Mouse (Mus musculus) gastrocnemius, postnatal 25 days (tissue): Measurements from ENCODE around the gene 1700025B11Rik. TPM values are rescaled to one million over a fixed set of nuclear protein-coding genes. Genes with fewer than 3 reads are reported as not detected.
"Not testable (repeated sequence)": the region's sequence is repeated elsewhere in the genome, so short reads cannot be mapped to it uniquely, and the experiment has no call there.

Source experiments
- DNase-seq: peaks from one replicate; pipeline ENCODE4 v3.0.0; 2022
- long read RNA-seq, 2 experiments: library from polyadenylated mRNA; stranded (forward); transcript quantifications; one replicate each; pipeline ENCODE4 v2.0.0; 2021
- total RNA-seq, 2 experiments: library from RNA; stranded (reverse); gene quantifications; 1 replicate in 1 of 2; 2 replicates in 1 of 2; pipeline ENCODE4 v1.2.3; 2021

Gene 1700025B11Rik
- not detected for total RNA-seq
- long read RNA-seq, experiment 1 = 0 reads
- long read RNA-seq, experiment 2 = 0 reads

DNA sequence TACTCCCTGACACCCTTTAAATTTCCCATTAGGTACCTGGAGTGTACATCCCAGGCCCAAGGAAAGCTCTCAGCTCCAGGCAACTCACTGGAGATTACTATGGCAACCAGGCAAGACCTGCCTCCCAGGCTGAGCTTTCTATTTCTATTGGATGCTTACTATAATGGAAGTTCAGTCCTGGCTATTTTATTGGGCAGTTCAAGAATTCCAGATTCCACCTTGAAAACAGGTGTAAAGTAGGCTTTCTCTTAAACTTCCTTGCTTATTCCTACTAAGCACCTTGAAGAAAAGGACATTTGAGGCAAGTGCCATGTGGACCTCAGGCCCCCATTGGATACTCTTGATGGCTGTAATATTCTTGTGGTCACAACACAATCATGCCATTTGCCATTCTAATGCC, at the start of gene 1700025B11Rik:
Gene 1700025B11Rik, minus strand, starts transcription at position 101 of the 400 bp plus-strand sequence.
- no peak for DNase-seq

DNA sequence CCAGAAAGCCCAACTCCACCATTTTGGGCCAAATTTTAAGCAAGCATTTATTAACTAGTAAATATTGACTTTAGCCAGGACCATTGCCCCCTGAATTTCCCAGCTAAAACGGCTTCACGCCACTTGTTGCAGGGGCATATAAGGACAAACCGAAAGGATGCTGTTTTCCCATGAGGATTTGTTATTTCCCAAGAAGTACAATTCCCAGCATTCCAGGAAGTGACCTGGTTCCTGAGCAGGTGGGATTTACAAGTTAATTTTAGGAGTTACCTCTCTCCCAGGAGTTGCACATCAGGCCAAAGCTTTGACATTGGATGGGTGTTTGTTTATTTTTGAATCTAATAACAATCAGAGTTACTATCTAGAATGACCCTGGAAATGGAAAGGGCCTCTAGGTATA, 44.4 kb upstream of the 1700025B11Rik start:
- DNase-seq = no peak

DNA sequence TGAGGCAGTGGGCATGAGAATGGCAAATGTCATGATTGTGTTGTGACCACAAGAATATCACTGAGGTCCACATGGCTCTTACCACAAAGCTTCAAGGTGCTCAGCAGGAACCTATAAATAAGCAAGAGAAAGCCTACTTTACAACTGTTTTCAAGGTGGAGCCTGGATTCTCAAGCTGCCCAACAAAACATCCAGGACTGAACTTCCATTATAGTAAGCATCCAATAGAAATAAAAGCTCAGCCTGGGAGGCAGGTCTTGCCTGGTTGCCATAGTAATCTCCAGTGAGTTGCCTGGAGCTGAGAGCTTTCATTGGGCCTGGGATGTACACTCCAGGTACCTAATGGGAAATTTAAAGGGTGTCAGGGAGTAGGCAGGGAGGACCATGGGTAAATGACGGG, 37.3 kb upstream of the 1700025B11Rik start, which contains the start of gene Gm36245:
Gene Gm36245, plus strand, starts transcription at position 301 of the 400 bp plus-strand sequence.
- DNase-seq = no peak

DNA sequence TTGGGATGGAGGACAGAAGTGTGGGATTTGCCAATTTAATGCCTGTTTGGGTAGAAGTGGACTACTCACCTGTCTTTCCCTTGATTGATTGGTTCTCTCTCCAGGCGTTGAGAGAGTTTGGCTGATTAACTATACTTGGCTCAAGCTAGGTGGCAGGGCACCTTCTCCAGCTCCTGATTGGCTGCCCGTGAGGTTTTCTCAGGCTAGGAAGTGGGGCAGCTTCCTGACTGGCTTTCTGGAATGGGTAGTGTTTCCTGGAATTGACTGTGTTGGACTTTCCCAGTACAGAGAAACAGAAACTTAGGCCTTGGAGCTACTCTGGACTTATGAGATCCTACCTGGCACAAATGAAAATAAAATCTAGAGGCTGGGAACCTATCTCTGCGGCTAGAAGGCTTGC, 36.7 kb upstream of the 1700025B11Rik start:
- DNase-seq = no peak

DNA sequence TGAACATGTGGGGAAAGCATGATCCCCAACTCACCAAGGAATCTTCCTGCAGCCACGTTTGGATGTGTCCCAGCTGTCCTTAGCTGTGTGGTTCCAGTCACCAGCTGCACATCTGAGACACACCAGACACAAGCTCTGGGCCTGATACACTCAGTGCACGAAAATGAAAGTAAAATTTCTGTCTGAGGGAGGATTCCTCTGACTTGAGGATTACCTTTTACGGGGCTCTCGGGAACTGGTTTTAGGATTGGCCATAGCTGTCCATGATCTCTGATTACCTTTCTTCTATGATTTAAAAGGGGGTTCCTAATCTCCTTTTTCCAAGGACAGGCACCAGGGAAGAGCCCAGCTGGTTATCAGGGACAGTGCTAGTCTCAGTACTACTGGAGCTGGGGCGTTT, 34.3 kb upstream of the 1700025B11Rik start, which contains the start of gene Apol10b:
Gene Apol10b, minus strand, starts transcription at position 165 of the 400 bp plus-strand sequence.
- no peak for DNase-seq

DNA sequence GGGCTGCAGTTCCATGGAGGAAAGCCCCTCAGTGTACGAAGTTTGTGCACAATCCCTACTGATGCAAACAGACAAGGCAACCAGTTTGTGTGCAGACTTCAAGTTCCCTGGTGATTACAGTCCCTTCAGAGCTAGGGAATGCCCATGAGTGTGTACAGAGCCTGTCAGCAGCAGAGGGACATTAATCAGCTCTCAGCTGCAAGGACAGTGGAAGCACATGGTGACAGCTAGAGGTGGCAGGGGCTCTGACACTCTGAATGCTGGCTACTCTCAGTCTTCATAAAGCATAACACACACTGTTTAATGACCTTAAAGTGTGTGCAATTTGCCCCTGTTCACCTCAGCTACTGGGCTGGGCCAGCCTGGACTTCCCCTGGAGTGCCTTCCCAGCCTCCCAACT, 31.9 kb upstream of the 1700025B11Rik start:
- no peak for DNase-seq

DNA sequence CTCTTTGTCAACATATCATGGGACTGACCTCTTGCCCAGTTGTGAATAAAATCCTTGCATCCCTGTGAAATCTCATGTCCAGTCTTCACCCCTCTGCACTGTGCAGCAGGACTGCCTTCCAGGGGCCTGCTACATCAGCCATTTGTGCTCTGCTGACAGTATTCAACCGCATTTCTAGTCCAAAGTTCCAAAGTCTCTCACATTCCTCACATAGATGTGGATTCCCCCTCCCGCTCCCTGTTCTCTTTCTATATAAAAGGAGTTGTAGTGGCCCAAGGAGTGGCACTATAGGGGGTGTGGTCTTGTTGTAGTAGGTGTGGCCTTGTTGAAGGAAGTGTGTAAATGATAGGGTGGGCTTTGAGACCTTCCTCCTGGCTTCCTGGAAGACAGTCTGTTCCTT, 29.2 kb upstream of the 1700025B11Rik start:
- no peak for DNase-seq

DNA sequence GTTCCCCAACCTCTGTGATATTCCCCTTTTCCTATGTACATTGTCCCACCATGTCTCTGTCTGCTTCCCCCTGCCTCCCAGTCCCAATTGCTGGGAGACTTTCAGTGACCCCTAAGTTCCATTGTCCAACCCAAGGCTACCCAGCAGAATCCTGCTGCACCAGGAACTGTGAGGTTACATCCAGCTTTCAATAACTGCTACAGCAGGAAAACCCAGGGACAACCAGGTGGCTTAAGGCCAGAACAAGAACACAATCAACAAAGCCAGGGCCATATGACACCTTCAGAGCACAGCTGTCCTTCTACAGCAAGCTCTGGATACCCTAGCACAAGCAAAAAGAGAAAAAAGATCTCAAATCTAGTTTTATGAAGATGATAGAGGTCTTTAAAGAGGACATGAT, 27.3 kb upstream of the 1700025B11Rik start:
- no peak for DNase-seq

DNA sequence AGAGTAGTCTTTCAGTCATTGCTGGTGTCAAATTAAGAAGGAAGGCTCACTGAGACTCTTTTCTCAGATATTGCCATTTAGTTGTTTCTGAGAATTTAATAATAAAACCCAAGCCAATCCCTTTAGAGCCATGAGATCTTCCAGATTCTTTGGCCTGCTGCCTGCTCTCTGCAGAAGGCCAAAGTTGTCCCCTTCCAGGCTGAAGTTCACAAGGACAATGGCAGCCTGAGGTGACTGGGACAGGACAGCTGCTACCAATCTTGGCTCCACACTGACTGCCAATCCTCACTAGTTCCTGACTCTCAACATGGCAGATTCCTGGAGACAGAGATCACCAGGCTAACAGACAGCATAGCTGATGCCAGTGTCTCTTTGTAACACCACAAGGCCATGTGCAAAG, 25.3 kb upstream of the 1700025B11Rik start:
- DNase-seq = no peak

DNA sequence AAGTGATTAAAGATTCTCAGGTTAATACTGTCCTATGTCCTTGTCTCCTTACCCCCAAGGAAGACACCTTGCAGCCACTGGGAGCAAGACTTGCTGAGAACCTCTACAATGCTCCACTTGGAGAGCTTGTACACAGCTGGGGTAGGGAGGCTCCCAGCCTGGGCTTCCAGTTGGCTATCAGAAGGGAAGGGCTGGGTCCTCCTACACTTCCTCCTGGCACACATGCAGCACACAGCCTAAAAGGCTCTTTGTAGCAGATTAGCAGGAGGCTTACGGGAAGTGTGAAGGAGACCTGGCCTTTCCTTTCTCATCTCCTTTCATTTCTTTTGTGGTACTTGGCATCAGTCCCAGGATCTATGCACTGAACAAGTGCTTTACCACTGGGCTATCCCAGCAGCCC, 20.0 kb upstream of the 1700025B11Rik start:
- DNase-seq = peak; percentile 54

DNA sequence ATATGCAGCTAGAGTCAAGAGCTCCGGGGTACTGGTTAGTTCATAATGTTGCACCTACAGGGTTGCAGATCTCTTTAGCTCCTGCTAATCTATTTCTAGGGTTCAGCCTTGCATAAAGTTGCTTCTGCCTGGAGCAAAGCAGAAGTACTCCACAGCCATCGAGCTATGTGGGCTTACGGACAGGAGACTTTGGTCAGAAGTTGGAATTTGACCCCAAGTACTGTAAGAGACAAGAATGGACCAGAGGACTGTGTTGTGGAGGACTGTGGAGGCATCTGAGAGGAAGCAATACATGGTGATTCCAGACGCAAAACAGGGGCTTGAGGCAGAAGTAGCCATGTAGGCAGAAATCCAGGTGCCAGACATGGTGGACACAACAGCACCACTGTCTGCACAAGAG, 17.6 kb upstream of the 1700025B11Rik start:
- DNase-seq = no peak

DNA sequence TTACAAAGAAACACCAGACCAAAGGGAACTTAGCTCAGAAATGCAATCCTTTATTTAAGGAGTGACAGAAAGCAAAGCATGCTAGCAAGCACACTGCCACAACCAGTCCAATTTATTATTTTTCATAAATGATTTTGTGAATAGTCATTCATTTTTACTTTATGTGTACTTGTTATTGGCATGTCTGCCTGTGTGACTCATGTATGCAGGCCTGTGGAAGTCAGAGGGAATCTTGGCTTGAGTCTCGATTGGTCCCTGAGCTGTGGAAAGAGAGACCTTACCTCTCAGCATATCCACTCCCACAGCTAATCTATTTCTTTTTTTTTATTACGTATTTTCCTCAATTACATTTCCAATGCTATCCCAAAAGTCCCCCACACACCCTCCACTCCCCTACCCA, 17.1 kb upstream of the 1700025B11Rik start:
- DNase-seq = no peak

DNA sequence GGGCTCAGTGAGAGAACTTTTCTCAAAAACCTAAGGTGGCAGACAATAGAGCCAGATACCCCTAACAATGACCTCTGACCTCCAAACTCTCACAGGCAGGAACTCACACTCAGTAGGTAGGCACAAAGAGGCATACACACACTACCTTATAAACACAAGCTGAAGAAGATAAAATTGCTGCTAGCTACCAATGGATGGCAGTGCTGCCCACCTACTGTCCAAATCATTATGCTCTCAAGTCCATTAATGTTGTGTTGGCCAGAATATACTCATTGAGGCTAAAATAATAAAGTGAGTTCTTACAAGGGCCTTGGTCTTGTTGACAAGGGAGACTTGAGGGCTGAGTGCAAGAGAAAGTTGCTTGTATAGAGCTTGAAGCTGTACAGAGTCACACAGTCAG, 1.5 kb upstream of the 1700025B11Rik start:
- no peak for DNase-seq

DNA sequence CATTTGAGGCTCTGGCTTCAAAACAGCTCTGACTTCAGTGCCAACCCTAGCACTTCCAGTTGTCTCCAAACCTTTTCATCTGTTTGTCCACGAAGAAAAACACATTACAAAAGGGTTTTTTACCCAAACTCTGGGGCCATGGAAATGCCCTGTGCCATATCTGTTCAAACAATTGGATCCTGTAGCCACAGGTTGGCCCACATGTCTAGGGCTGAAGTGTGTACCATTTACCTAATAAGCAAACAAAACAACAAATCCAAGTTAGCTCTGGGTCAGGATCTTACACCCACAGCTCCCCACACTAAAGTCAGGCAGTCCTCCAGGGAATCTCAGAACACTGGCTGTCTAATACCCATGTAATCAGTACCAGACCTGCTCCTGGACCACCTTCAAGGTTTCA, 22.5 kb downstream of the 1700025B11Rik start:
- not testable (repeated sequence) for DNase-seq

DNA sequence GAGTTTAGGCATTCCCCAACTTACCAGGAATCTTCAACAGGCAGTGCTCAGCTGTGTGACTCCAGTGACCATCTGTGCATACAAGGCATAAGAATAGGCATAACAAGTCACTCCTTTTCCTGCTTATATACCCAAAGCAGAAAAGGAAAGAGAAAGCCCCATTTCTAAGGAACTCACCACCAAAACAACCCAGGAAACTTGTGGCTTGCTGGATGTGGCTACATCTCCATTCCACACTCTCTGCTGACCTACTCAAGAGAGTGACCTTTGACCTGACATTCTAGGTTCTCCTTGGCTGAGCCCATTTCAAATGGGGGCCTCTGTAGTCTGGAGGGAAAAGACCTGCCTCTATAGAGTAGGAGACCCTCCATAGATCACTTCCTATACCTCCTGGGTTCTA, 28.5 kb downstream of the 1700025B11Rik start, which contains the start of gene Apol7c:
Gene Apol7c, minus strand, starts transcription at position 101 of the 400 bp plus-strand sequence.
- DNase-seq = no peak

DNA sequence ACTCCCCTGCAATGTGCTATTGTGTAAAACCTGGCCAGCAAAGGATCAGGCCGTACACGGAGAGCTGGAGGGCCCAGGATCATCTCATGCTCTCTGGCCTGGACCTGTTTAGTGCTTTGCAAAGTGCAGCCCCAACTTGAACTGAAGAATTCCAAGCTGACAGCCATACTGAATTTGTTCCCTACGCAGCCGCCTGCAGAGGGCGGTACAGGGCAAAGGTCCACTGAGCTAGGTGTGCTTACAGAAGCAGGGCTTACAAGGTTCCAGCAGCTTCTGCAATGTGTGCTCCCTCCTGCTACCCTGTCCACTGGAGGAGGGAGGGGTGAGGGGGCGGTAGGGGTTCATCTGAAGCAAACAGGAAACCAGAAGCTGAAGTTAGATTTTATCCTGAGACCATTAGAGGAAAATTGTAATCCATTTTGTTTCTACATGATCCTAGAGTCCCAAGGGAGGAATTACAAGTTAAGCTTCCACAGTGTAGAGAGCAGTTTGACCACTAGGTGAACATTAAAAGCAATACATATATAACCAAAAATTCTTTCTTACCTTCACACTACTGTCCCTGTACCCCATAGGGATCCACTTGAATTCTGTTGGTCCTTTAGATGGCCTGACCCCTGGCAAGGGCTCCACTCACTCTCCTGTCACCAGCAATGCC, 38.4 kb downstream of the 1700025B11Rik start:
- peak; percentile 40 for DNase-seq

DNA sequence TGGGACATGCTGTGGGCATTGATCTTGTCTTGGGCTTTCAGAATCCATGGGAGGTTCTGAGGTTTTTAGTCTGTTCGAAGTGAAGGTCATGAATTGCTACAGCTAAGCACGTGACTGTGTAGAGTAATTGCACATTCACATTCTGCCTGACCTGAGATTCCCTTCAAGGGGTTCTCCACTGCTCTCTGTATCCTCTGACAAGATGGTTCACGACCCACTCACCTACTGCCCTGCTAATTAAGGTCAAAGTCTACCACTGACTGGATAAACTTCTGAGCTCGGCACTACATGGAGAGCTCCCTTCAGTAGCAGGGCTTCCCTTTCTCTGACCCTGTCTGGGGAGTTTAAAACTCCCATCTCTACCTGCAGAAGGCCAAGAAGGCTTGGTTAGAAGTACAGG, 41.1 kb downstream of the 1700025B11Rik start:
- not testable (repeated sequence) for DNase-seq

Other genes starting within 250 kb of the 1700025B11Rik start
- gene Apol7a, start 162.8 kb downstream of the 1700025B11Rik start, total RNA-seq = under 1 TPM; 0.31 to 0.46 TPM
- gene Apol9a, start 150.8 kb downstream of the 1700025B11Rik start, total RNA-seq = not detected
- 1 to 10 TPM; 2.2 to 2.5 TPM for gene Apol7b, start 114.4 kb downstream of the 1700025B11Rik start, total RNA-seq
- gene Apol10a, start 84.8 kb downstream of the 1700025B11Rik start, total RNA-seq = not detected
- not detected for gene Apol11a, start 53.6 kb downstream of the 1700025B11Rik start, total RNA-seq
- gene Apol7c, start 28.6 kb downstream of the 1700025B11Rik start, total RNA-seq = not detected
- gene Apol10b, start 34.2 kb upstream of the 1700025B11Rik start, total RNA-seq = under 1 TPM; 0.43 to 0.64 TPM
- not detected for gene Gm36245, start 37.4 kb upstream of the 1700025B11Rik start, total RNA-seq
- gene Apol11b, start 81.4 kb upstream of the 1700025B11Rik start, total RNA-seq = under 1 TPM in 1 of 2 experiments, not detected in 1; 0.27 TPM
- under 1 TPM; 0.24 to 0.28 TPM for gene Apol7e, start 137.0 kb upstream of the 1700025B11Rik start, total RNA-seq
- gene Apol9b, start 167.1 kb upstream of the 1700025B11Rik start, total RNA-seq = not detected
- gene Apol8, start 195.1 kb upstream of the 1700025B11Rik start, total RNA-seq = under 1 TPM in 1 of 2 experiments, not detected in 1; 0.21 TPM